Comparison of ENCODE assay signal across 18 mouse cellular contexts in the genomic region with DNA sequence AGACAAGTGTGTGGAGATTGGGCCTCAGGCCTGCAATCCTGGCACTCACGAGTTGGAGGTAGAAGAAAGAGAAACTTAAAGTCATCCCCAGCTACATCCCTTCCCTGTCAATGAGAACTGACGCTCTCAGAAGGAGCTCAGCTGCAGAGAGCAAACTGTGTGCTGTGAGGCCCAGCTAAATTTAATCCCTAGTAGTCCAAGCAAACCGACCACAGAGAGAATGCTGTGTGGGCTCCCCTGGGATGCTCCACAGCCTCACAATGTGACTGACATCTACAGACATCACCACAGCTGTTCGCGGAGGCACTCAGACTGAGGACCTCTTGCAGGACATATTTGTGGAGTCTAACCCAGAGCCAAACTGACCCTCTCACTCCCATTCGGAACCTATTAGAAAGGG.
"Had no signal": no experiment of that assay in that cellular context is flagged by ENCODE, and none has a peak within 500 bp of the region (broad histone marks: within the 10 kb centered on the region; RNA-seq: fewer than 3 reads in every experiment).

No protein-coding gene starts in this region.

- DNase-seq: lung, adult 18-20 months; lung, embryonic 14.5 days; lung, postnatal 10 days; lung, postnatal 4 days; retina, postnatal 1 day; right cerebral cortex, adult 18-20 months; right cerebral cortex, postnatal 25 days; right cerebral cortex, postnatal 4 days; spleen, adult 18-20 months; thymus, adult 18-20 months; thymus, postnatal 14 days; thymus, postnatal 36 days had no signal

- H3K9me3 ChIP-seq: midbrain, embryonic 10.5 days; neural tube, embryonic 13.5 days; neural tube, embryonic 15.5 days had no signal

- H3K27me3 ChIP-seq: neural tube, embryonic 13.5 days; neural tube, embryonic 15.5 days had no signal

- H3K4me3 ChIP-seq: midbrain, embryonic 10.5 days; myocyte; neural tube, embryonic 13.5 days; neural tube, embryonic 15.5 days had no signal

- ATAC-seq: midbrain, embryonic 16.5 days had no signal

- H3K9ac ChIP-seq: liver, embryonic 14.5 days; lung, embryonic 14.5 days; neural tube, embryonic 13.5 days; neural tube, embryonic 15.5 days had no signal

- H3K4me2 ChIP-seq: lung, embryonic 14.5 days; neural tube, embryonic 13.5 days; neural tube, embryonic 15.5 days had no signal

- H3K4me1 ChIP-seq: midbrain, embryonic 10.5 days; neural tube, embryonic 13.5 days; neural tube, embryonic 15.5 days had no signal

- H3K27ac ChIP-seq: liver, embryonic 14.5 days; midbrain, embryonic 10.5 days; neural tube, embryonic 13.5 days; neural tube, embryonic 15.5 days had no signal
